Mouse (Mus musculus) left cerebral cortex, adult 2 months (tissue): ENCODE data around the gene Fam241b. TPM values are rescaled to one million over a fixed set of nuclear protein-coding genes. Genes with fewer than 3 reads are reported as not detected.

ENCODE experiments used
- DNase-seq, 2 experiments: peaks; one replicate each; pipeline ENCODE4 v3.0.0; 2021 to 2022; ENCODE audit warnings: low spot score in 2 of 2, mixed read lengths in 1 of 2; ENCODE audit errors: extremely low spot score in 1 of 2
- H3K27ac ChIP-seq: fragments of 200-600 bp; 2 replicates; pipeline ENCODE4 v1.8.1; 2022
- H3K4me3 ChIP-seq: fragments of 200-600 bp; 2 replicates; pipeline ENCODE4 v1.8.1; 2022
- CTCF ChIP-seq: fragments of 200-600 bp; IDR thresholded peaks from 2 replicates; pipeline ENCODE4 v1.8.1; 2022; ENCODE audit warnings: antibody characterized with exemption, mild to moderate bottlenecking, moderate library complexity
- intact Hi-C: fragments of 180-260 bp; cut with DNase I; formaldehyde crosslinking; loops from one replicate; pipeline ENCODE4 v1.15.1; 2025
- total RNA-seq, 2 experiments: library from RNA; stranded (reverse); gene quantifications; 2 replicates each; pipeline ENCODE4 v1.2.3; 2021

Fam241b gene
- total RNA-seq, 2 experiments from 2014 or later: 50.1 to 58.3 TPM

- no peak for TF ChIP-seq CTCF
- no peak overlapping the region for H3K4me3 ChIP-seq
- no peak overlapping the region for H3K27ac ChIP-seq
- no peak for DNase-seq
- intact Hi-C loops: no loop called here
Measured at GRCm38 (mm10) chr10:62062786-62063185, 80.9 kb downstream of the Fam241b start.

- intact Hi-C loops: no loop called here
- no peak for TF ChIP-seq CTCF
- DNase-seq: no peak
- Histone ChIP-seq H3K4me3 (no peak overlapping the region), H3K27ac (no peak overlapping the region)
Measured at GRCm38 (mm10) chr10:62060969-62061678, 82.6 kb downstream of the Fam241b start.

GRCm38 (mm10) chr10:62060224-62060913 lies 83.4 kb downstream of the Fam241b start:
- no peak overlapping the region for H3K4me3 ChIP-seq
- no peak overlapping the region for H3K27ac ChIP-seq
- intact Hi-C loops: no loop called here
- no peak for DNase-seq
- TF ChIP-seq CTCF: no peak

GRCm38 (mm10) chr10:62058508-62059375 lies 85.0 kb downstream of the Fam241b start:
- intact Hi-C loops: loop anchor here (5.0 kb wide), 1 partner anchor 184 kb away; no protein-coding TSS in a partner anchor
- no peak for TF ChIP-seq CTCF
- Histone ChIP-seq H3K27ac (no peak overlapping the region), H3K4me3 (no peak overlapping the region)
- DNase-seq: no peak

Other genes with a start within 250 kb of the Fam241b start
- 1 to 10 TPM; 1.4 to 1.5 TPM for gene Col13a1, start 164.8 kb downstream of the Fam241b start, total RNA-seq
- gene Neurog3, start 10.8 kb downstream of the Fam241b start, total RNA-seq: not detected
- gene Tspan15, start 87.3 kb upstream of the Fam241b start, total RNA-seq: 10 to 100 TPM in 1 of 2 experiments, 1 to 10 TPM in 1; 8.5 to 10.4 TPM
- gene Tacr2, start 108.5 kb upstream of the Fam241b start, total RNA-seq: under 1 TPM in 1 of 2 experiments, not detected in 1; 0.34 TPM
- 100 to 1,000 TPM; 298 to 310 TPM for gene Hk1, start 236.0 kb upstream of the Fam241b start, total RNA-seq